Mouse (Mus musculus) brain, embryonic 18.5 days (tissue): ENCODE measurements around the gene Cd151.

Source experiments
- DNase-seq: peaks from one replicate; pipeline ENCODE4 v3.0.0-alpha.2; 2012; ENCODE audit warnings: low read depth, low spot score

The Cd151 gene

GRCm38 (mm10) chr7:141457986-141458660, 9.1 kb upstream of the Cd151 start:
- no peak for DNase-seq

- DNase-seq = no peak
These were observed 8.5 kb upstream of the Cd151 start for GRCm38 (mm10) chr7:141458661-141459060.

- DNase-seq = no peak
These were observed 7.9 kb upstream of the Cd151 start for GRCm38 (mm10) chr7:141459301-141459711.

- DNase-seq = no peak
These were observed 7.2 kb upstream of the Cd151 start for GRCm38 (mm10) chr7:141460001-141460390.

GRCm38 (mm10) chr7:141460391-141461113, 6.6 kb upstream of the Cd151 start, which contains the start of gene Cracr2b:
Gene Cracr2b, plus strand, starts transcription at chr7:141461094.
- DNase-seq = no peak

- no peak for DNase-seq
These were observed 5.5 kb upstream of the Cd151 start for GRCm38 (mm10) chr7:141461521-141462332.

GRCm38 (mm10) chr7:141462333-141462821, 4.8 kb upstream of the Cd151 start:
- DNase-seq = no peak

GRCm38 (mm10) chr7:141463824-141464602, 3.2 kb upstream of the Cd151 start:
- DNase-seq = no peak

- no peak for DNase-seq
These were observed 2.5 kb upstream of the Cd151 start for GRCm38 (mm10) chr7:141464603-141465201.

- no peak for DNase-seq
These were observed 1.7 kb upstream of the Cd151 start for GRCm38 (mm10) chr7:141465388-141466044.

GRCm38 (mm10) chr7:141466045-141466394, 1.2 kb upstream of the Cd151 start:
- no peak for DNase-seq

- DNase-seq = no peak
These were observed 514 bp upstream of the Cd151 start for GRCm38 (mm10) chr7:141466607-141467148.

- DNase-seq = no peak
These were observed 951 bp downstream of the Cd151 start for GRCm38 (mm10) chr7:141468164-141468521.

GRCm38 (mm10) chr7:141468522-141469211, 1.5 kb downstream of the Cd151 start:
- DNase-seq = no peak

GRCm38 (mm10) chr7:141469352-141469751, 2.2 kb downstream of the Cd151 start:
- DNase-seq = no peak

- no peak for DNase-seq
These were observed 2.9 kb downstream of the Cd151 start for GRCm38 (mm10) chr7:141469901-141470636.

GRCm38 (mm10) chr7:141470637-141470944, 3.4 kb downstream of the Cd151 start:
- no peak for DNase-seq

- DNase-seq = no peak
These were observed 4.0 kb downstream of the Cd151 start for GRCm38 (mm10) chr7:141471236-141471635.

GRCm38 (mm10) chr7:141472226-141472625, 5.0 kb downstream of the Cd151 start:
- no peak for DNase-seq
